Mouse (Mus musculus) layer of hippocampus, postnatal 36 days (tissue): Measurements from ENCODE around the gene Rasa3. TPM values are rescaled to one million over a fixed set of nuclear protein-coding genes. Genes with fewer than 3 reads are reported as not detected.
A peak's percentile ranks its signal among the peaks of the same experiment; 100 is the strongest.

Experiments used
- DNase-seq, 2 experiments: peaks; one replicate each; pipeline ENCODE4 v3.0.0; 2022
- total RNA-seq, 2 experiments: library from RNA; stranded (reverse); gene quantifications; 2 replicates each; pipeline ENCODE4 v1.2.3; 2021

Gene Rasa3
- total RNA-seq, 2 experiments from 2014 or later: 62.4 to 69.7 TPM

DNA sequence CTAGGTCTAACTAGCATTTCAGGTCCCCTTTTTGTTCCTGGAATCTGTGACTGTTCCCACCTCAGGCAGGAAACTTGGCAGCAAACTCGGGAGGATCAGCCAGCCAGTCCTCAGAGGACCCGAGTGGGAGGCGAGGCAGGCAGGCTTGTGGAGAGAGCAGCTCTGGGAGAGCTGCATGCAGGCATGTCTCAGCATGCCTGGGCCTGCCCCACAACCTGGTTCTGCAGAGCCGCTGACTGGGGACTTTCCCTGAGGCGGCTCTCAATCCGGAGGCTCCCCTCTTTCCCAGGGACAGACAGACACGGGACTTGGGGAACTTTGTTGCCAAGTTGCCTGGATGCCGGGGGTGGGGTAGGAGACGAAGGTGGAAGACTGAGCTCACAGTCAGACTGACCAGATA lies 128.6 kb downstream of the Rasa3 start:
- peak; percentile 29 to 44 for DNase-seq

DNA sequence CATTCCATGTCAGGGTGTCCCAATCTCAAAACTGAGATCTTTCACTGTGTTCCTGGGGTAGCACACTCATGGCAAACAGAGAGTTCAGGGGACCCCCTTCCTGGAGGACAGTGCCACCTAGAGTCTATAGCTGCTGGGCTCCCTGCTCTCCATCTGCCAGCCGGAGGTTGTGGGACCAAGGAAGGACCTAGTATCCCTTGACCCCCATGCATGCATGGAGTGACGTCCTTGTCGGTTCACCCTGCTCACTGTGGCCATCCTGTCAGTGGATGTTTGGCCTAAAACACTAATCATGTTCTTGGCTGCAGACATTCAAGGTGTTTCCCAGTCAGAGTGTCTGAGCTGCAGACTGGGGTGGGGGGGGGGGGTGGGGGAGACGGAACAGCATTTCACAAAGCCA lies 129.2 kb downstream of the Rasa3 start:
- DNase-seq: peak in 1 of 2 experiments; percentile 40

DNA sequence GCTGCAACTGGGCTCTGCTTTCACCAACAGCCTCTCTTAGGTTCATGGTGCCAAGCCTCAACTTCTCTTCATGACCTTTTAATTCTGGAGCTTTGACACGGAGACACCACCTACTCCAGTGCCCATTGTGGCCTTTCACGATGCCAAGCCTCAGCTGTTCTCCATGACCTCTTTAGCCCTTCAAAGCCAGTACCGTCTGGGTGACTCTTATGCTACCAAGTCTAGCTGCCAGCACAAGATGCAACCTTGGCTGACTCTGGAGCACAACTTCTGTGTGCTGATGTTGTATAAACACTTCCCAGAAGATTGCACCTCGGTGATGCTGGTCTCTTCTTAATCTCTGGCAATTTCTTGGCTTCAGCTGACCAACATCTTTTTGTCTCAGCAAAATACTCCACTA lies 131.0 kb downstream of the Rasa3 start:
- no peak for DNase-seq

DNA sequence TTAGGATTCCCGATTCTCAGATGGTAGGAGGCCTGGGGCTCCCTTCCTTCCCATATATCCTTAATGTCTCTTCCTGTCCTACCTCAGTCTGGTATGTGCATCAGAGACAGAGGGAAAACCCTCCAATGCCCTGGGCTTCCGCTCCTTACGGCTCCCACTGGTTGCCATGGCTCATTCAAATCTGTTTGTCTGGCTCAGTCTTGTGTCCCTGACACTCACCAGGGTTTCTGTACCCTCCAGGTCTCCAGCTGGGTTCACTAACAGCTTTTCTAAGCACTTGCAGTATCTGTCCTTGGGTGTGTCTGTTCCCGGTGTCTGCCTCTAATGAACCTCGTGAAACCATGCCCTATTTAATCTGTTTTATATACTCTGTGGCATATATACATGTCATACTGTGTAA lies 135.9 kb downstream of the Rasa3 start:
- no peak for DNase-seq

DNA sequence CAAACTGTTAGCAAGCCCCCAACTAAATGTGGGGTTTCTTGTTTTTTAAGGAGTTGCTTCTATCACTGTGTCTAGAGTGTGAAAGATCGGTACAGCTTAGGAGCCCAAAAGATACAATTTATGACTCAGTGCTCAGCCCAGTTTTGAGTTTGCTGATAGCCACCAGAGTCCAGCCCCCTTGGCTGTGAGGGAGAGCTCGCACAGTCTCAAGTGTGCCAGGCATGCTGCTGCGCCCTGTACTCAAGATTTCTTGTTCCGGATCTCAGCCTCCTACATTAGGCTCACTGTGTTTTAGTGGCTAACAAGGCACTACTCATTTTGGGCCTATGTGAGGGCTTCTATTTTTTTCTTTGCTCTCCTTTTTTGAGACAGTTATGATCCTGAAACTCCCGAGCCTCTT lies 137.3 kb downstream of the Rasa3 start:
- DNase-seq: no peak

DNA sequence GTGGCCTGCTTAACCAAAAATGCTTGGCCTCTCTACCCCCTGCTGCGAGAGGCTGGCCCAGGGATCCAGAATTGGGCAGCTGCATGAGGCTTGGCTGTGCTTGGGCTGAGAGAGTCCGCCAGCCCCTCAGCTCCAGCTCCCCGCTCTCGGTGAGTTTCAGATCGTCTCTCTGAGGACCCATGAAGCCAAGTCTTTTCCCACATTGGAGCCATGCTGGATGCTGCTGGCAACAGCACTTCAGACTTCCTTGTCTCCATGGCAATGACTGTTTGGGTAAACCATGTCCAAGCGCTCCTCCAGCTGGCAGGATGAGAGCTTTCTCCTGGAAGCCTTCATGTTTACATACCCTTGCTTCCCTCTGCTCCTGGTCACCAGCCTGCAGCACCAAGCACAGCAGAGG lies 138.6 kb downstream of the Rasa3 start:
- DNase-seq: peak; percentile 54 to 56

DNA sequence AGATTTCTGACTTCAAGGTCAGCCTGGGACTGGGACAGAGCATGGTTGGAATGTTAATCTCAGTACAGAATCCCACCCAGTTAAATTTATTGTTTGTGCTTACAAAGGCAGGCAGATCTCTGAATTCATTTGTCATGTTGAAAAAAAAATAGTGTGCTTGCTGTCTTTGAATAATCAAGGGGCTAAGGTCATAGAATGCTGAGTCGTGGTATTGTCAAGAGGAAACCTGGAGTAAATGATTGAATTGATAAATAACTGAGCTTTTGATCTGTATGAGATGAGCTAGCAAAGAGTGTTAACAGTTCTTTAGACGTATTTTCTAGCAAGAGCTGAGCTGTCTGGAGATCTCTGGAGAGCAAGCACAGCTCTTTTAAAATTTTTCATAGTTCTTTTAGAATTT lies 140.3 kb downstream of the Rasa3 start:
- DNase-seq: no peak

DNA sequence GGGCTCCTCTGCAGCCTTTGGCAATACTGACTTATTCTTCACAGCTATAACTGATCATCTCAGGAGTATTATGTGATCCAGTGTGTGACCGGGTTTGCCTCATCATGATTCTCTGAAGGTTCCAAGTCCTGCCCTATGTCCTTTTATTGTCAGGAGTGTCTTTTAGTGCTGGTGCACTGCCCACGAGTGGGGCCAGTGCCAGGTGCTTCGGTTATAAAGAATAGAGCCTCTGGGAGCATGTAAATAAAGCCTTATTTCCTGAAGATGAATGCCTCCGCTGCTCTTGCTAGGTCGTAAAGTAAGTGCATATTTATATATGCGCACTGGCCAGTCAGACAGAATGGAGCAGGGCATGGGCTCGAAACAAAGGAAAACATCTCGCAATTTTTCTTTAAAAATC lies 144.3 kb downstream of the Rasa3 start:
- DNase-seq: no peak

DNA sequence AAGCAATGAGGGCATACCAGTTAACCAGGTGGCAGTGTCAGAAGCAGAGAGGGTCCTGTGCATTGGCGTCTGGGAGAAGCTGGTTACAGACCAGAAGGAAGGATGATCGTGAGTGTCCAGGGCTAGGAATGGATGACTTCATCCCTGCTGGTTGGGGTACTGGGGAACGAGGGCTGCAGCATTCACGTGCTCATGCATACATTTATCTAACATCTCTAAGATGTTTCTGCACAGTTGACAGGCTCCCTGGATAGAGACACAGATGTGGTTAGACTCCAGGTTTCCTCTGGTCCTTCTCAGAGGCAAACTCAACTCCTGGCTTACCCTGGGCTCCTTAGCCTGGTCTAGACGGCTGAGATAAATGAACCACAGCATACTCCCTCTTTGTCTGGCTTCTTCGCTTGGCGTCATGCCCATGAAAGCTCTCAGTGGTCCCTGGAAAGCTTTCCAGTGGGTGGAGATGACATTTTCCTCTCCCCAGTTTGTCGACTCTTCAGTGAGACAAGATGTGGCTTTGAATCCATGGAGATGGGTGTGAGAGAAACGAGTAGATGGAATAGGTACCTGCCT lies 145.7 kb downstream of the Rasa3 start:
- DNase-seq: no peak

DNA sequence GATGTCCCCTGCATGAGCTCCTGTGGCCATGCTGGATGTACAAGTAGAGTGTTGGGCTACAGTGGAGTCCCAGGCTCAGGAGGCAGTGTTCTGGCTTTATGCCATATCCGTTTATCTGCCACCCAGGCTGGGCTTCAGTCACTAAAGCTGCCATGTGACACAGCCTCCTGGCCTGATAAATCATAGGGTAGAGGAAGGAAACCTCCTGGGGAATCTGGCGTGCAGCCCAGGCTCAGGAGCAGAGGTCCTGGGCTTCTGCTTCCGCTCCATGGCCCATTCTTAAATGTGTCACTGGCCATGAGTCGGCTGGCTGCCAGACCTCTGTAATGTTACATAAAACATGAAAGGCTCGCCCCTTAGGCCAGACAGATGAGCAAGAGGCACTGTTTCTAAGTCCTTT lies 146.5 kb downstream of the Rasa3 start:
- peak; percentile 24 to 33 for DNase-seq

DNA sequence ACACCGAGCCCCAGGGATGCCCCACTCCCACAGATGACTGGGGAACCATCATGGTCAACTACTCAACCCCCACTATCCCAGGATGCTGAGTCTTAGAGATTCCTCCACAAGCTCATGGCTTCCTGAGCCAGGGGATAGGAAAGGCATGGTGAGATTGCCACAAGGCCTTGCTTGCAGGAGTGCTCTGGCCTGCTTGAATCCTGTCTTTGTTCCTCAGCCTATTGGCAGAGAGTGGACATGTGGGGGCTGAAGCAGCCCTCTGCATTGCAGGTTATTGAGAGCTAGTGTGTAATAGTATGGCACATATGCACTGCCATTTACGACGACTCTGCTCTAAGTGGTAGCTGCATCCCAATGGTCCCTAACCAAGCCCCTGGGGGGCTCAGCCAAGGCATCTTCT lies 147.0 kb downstream of the Rasa3 start:
- DNase-seq: no peak

DNA sequence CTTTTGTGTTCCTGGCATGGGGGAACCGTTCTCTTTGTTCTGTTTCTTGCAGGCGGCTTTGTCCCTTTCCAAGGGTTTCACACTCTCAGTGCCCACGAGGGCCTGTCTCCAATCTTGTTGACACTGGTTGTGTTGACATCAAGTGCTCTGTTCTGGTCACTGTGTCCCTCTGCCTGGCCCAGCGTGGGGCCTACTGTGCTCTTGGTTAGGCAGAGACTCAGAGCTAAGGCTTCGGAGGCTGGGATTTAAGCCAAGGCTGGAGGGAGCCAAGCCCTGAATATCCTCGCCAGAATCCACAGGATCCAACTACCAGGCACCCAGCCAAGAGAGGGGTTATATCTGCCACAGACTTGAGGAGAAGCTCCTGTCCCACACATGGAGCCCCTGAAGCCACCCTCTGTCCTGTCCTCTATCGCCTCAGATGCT lies 147.5 kb downstream of the Rasa3 start:
- DNase-seq: peak; percentile 48 to 62

DNA sequence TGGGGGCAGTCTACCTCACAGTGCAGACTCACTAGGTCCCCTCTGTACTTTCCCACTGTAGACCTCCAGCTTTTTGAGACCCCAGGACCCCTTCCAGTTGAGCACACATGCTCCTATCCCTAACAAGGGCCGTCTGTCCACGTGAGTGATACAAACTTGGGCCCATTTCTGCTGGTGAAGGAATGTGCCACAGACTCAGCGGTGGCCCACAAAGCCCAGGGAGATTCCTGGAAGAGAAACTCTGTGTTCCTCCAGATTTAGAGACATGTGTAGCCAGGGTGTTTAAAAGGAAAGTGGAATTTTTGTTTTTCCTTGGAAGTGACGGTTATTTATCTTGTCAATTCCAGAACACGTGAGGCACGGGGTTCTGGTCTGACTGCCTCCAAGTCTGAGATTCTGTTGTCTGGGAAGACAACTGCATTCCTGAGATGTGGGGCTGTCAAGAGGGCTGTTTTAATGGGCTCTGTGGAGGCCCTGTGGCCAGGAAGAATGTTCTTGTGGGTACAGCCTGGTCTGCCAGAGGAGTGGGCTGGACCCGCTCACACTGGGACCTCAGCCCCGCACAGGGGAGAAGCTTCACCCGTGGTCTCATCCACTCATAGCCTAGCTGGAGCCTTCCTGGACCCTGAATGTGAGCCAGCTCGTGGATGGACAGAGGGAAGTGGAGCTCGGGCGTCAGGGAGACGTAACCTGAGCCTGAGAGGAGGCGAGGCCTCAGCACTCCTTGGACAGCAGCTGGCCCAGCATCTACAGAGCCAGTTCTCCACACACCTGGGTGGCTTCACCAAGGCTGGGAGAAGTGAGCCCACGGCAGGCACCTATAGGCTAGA lies 148.2 kb downstream of the Rasa3 start:
- no peak for DNase-seq

DNA sequence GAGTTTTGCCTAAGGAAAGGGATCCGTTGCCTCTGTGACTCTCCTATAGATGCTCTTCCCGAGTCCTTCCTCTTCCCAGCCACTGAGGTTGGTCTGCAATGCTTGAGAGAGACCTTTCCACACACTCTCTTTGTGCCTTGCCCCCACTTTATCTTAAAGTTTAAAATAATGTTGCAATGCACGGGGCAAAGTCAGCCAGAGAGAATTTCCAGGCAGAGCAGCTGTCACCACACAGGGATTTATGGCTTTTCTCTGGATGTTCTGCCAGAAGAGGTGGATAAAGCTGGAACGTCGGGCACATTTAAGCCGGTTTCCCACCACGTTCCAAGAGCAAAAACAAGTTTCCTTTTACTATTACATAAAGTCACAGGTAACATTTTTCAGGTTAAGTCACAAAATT lies 156.0 kb downstream of the Rasa3 start:
- no peak for DNase-seq

DNA sequence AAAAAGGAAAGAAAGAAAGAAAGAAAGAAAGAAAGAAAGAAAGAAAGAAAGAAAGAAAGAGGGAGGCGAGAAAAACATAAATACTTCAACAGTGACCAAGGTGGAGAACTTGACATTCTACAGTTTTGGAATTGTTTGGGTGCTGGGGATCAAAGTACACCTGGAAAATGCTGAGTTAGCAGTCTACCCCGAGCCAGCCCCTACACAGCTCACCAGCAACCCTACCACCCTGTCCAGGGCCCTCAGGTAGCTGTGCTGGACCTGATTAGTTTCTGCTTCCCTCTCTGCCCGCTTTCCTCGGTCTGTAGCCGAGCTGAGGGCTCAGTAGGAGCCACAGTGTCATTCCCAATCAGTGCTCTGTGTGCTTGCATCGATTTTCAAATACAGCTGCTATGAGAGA lies 157.1 kb downstream of the Rasa3 start:
- DNase-seq: no peak

DNA sequence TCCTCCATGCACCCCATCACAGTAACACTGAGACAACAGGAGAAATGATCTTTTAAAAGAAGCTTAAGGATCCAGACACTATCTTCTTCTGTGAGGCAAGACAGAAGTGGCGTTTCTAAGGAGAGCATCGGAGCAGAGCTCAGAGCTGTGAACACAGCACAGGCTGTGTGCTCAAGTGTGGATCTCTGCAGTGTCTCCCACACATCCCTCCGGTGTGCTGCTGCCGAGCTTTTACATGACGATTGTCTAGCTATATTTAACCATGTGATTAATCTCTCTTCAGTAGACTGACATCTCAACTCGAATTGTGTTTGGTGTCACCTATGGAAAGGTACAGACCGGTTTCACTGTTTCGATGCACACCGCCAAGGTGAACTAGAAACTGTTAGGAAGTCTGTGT lies 157.9 kb downstream of the Rasa3 start:
- DNase-seq: peak; percentile 15 to 24

DNA sequence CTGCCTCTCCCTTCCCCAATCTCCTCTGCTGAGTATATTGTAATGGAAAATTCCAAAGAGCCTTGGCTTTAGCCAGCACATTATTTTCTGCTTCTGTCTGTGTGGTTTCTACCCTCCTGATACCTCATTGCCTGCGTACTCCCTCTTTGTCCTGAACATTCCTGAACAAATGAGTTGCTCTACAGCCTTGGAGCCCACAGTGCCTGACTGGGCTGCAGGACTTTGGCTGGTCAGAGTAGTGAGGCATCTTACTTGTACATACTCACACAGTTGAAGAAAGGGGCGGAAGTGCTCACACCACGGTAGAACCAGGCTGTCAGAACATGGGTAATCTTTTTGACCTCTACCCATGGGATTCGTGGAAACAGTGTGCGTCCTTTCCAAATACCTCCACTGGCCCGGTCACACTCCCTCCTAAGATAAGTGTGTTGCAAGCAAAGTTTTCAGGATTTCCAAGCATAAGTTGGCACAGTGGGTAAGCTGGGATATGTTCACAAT lies 160.1 kb downstream of the Rasa3 start:
- DNase-seq: no peak

Other genes with a start within 250 kb of the Rasa3 start
- gene Tmem255b, start 242.4 kb downstream of the Rasa3 start, total RNA-seq: 1 to 10 TPM; 4.4 to 5.1 TPM
- 10 to 100 TPM; 81.3 to 85.0 TPM for gene Gas6, start 183.1 kb downstream of the Rasa3 start, total RNA-seq
- gene 1700029H14Rik, start 115.1 kb downstream of the Rasa3 start, total RNA-seq: not detected
- gene Cfap97d2, start 28.3 kb upstream of the Rasa3 start, total RNA-seq: 1 to 10 TPM; 1.1 to 1.3 TPM
- gene Cdc16, start 80.1 kb upstream of the Rasa3 start, total RNA-seq: 10 to 100 TPM; 57.6 to 60.0 TPM
- 10 to 100 TPM; 35.6 to 35.7 TPM for gene Upf3a, start 108.0 kb upstream of the Rasa3 start, total RNA-seq
- not detected for gene AF366264, start 160.8 kb upstream of the Rasa3 start, total RNA-seq
- 10 to 100 TPM; 27.0 to 27.3 TPM for gene Champ1, start 192.0 kb upstream of the Rasa3 start, total RNA-seq
- gene Coprs, start 212.7 kb upstream of the Rasa3 start, total RNA-seq: 10 to 100 TPM; 30.5 to 38.3 TPM